Mouse (Mus musculus) E14TG2a.4 (cell line): ENCODE measurements around the gene Trim28.

ENCODE experiments used
- CTCF ChIP-seq: conservative IDR thresholded peaks from 2 replicates; pipeline ENCODE4 v1.5.1; 2014; ENCODE audit warnings: low read length
- POU5F1 ChIP-seq: IDR thresholded peaks from 2 replicates; pipeline ENCODE4 v1.6.1; 2014; ENCODE audit warnings: low read length, borderline replicate concordance

GRCm38 (mm10) chr7:12979776-12980175, 19.1 kb upstream of the Trim28 start:
- no peak for TF ChIP-seq CTCF
- TF ChIP-seq POU5F1, result no peak
